Mouse (Mus musculus): Measurements from ENCODE around the gene Wdr73. TPM values are rescaled to one million over a fixed set of nuclear protein-coding genes. Genes with fewer than 3 reads are reported as not detected.
"Not testable (repeated sequence)": the region's sequence is repeated elsewhere in the genome, so short reads cannot be mapped to it uniquely, and the experiment has no call there.

The Wdr73 gene
- polyA plus RNA-seq (2015; fragmentation: Nextera tagmentation; extraction: Ambion mirVana), result 29.8 and 32.9 TPM in 2 replicates

GRCm38 (mm10) chr7:80900944-80901501, at the start of gene Wdr73:
Wdr73 (minus strand) TSS chr7:80901269.
- peak within 1 kb of the TSS; percentile 70 for H3K4me2 ChIP-seq (ENCODE audit: low read length)
- peaks cover 16% of the 10 kb centered on the region for H3K4me1 ChIP-seq (replicated peaks; ENCODE audit: insufficient read depth, low read length)
- WGBS, result under 1% methylated on average over 36 of the region's 36 CpGs
- H3K36me3 ChIP-seq (ENCODE audit: insufficient read depth, low read length), result 0 out of 2 replicates have a peak, but pooled peaks cover 7% of the 10 kb centered on the region
- DNase-seq (ENCODE audit: low spot score) (peak; percentile 97), ATAC-seq (replicated peaks; ENCODE audit: low FRiP score, low read depth) (peak; percentile 92)
- H3K9me3 ChIP-seq (replicated peaks; ENCODE audit: low read length), result no peaks in the 10 kb centered on the region
- no peak for TF ChIP-seq CTCF (IDR thresholded peaks at IDR 0.05; ENCODE audit: low read depth)
- H3K27ac ChIP-seq, result peak within 1 kb of the TSS; percentile 93
- peak within 1 kb of the TSS; percentile 66 for H3K9ac ChIP-seq (ENCODE audit: low read depth, low read length)
- H3K27me3 ChIP-seq (ENCODE audit: insufficient read depth, low read length), result no peaks in the 10 kb centered on the region
- peak within 1 kb of the TSS; percentile 63 for H3K4me3 ChIP-seq (replicated peaks; ENCODE audit: low read depth, low read length)

GRCm38 (mm10) chr7:80947445-80948350, 46.6 kb upstream of the Wdr73 start, which contains the start of gene Sec11a:
Sec11a (minus strand) TSS chr7:80947780.
- Histone ChIP-seq H3K4me1 (replicated peaks; ENCODE audit: insufficient read depth, low read length) (peaks cover 3% of the 10 kb centered on the region; the same call in 1 of the 2 replicates), H3K4me2 (ENCODE audit: low read length) (peak within 1 kb of the TSS; percentile 73), H3K27me3 (ENCODE audit: insufficient read depth, low read length) (no peaks in the 10 kb centered on the region), H3K9ac (ENCODE audit: low read depth, low read length) (peak within 1 kb of the TSS; percentile 81), H3K27ac (peak within 1 kb of the TSS; percentile 90), H3K4me3 (replicated peaks; ENCODE audit: low read depth, low read length) (peak within 1 kb of the TSS; percentile 74), H3K36me3 (ENCODE audit: insufficient read depth, low read length) (no peaks in the 10 kb centered on the region), H3K9me3 (replicated peaks; ENCODE audit: low read length) (no peaks in the 10 kb centered on the region)
- 2% methylated on average over 44 of the region's 44 CpGs for WGBS
- ATAC-seq (replicated peaks; ENCODE audit: low FRiP score, low read depth) (peak; percentile 99), DNase-seq (ENCODE audit: low spot score) (peak; percentile 95)
- no peak; the same call in 1 of the 2 replicates for TF ChIP-seq CTCF (IDR thresholded peaks at IDR 0.05; ENCODE audit: low read depth)

- 86% methylated on average over 4 of the region's 4 CpGs for WGBS
- no peak for TF ChIP-seq CTCF (IDR thresholded peaks at IDR 0.05; ENCODE audit: low read depth)
- Histone ChIP-seq H3K9me3 (replicated peaks; ENCODE audit: low read length) (no peaks in the 10 kb centered on the region), H3K27me3 (ENCODE audit: insufficient read depth, low read length) (no peaks in the 10 kb centered on the region), H3K4me2 (ENCODE audit: low read length) (no peak overlapping the region), H3K27ac (no peak overlapping the region), H3K9ac (ENCODE audit: low read depth, low read length) (no peak overlapping the region), H3K36me3 (ENCODE audit: insufficient read depth, low read length) (0 out of 2 replicates have a peak, but pooled peaks cover 2% of the 10 kb centered on the region), H3K4me1 (replicated peaks; ENCODE audit: insufficient read depth, low read length) (no peaks in the 10 kb centered on the region), H3K4me3 (replicated peaks; ENCODE audit: low read depth, low read length) (no peak overlapping the region)
- DNase-seq (ENCODE audit: low spot score) (no peak), ATAC-seq (replicated peaks; ENCODE audit: low FRiP score, low read depth) (no peak)
These were observed 38.7 kb upstream of the Wdr73 start for GRCm38 (mm10) chr7:80939808-80940207.

- ATAC-seq (replicated peaks; ENCODE audit: low FRiP score, low read depth), result not testable (repeated sequence)
These were observed 36.2 kb upstream of the Wdr73 start for GRCm38 (mm10) chr7:80937304-80937666.

GRCm38 (mm10) chr7:80936617-80937303, 35.7 kb upstream of the Wdr73 start:
- not testable (repeated sequence) for H3K9ac ChIP-seq (ENCODE audit: low read depth, low read length); DNase-seq (ENCODE audit: low spot score); H3K27ac ChIP-seq; H3K27me3 ChIP-seq (ENCODE audit: insufficient read depth, low read length); H3K4me3 ChIP-seq (replicated peaks; ENCODE audit: low read depth, low read length); H3K36me3 ChIP-seq (ENCODE audit: insufficient read depth, low read length); H3K9me3 ChIP-seq (replicated peaks; ENCODE audit: low read length); ATAC-seq (replicated peaks; ENCODE audit: low FRiP score, low read depth); H3K4me2 ChIP-seq (ENCODE audit: low read length); H3K4me1 ChIP-seq (replicated peaks; ENCODE audit: insufficient read depth, low read length)
- 51% methylated on average over 7 of the region's 7 CpGs for WGBS

More at GRCm38 (mm10) chr7:80937304-80937666, 36.2 kb upstream of the Wdr73 start:
- not testable (repeated sequence) for H3K4me2 ChIP-seq (ENCODE audit: low read length); H3K27me3 ChIP-seq (ENCODE audit: insufficient read depth, low read length); H3K36me3 ChIP-seq (ENCODE audit: insufficient read depth, low read length); H3K27ac ChIP-seq; H3K4me3 ChIP-seq (replicated peaks; ENCODE audit: low read depth, low read length); DNase-seq (ENCODE audit: low spot score); H3K4me1 ChIP-seq (replicated peaks; ENCODE audit: insufficient read depth, low read length); H3K9ac ChIP-seq (ENCODE audit: low read depth, low read length); H3K9me3 ChIP-seq (replicated peaks; ENCODE audit: low read length)

- H3K4me1 ChIP-seq (replicated peaks; ENCODE audit: insufficient read depth, low read length), result no peaks in the 10 kb centered on the region
These were observed 34.8 kb upstream of the Wdr73 start for GRCm38 (mm10) chr7:80935834-80936233.

More at GRCm38 (mm10) chr7:80935834-80936233, 34.8 kb upstream of the Wdr73 start:
- H3K27me3 ChIP-seq (ENCODE audit: insufficient read depth, low read length), result no peaks in the 10 kb centered on the region
- no peak for TF ChIP-seq CTCF (IDR thresholded peaks at IDR 0.05; ENCODE audit: low read depth)
- WGBS, result 91% methylated on average over 1 of the region's 1 CpGs
- H3K4me3 ChIP-seq (replicated peaks; ENCODE audit: low read depth, low read length), result no peak overlapping the region
- no peak overlapping the region for H3K4me2 ChIP-seq (ENCODE audit: low read length)
- ATAC-seq (replicated peaks; ENCODE audit: low FRiP score, low read depth) (no peak), DNase-seq (ENCODE audit: low spot score) (no peak)
- no peaks in the 10 kb centered on the region for H3K9me3 ChIP-seq (replicated peaks; ENCODE audit: low read length)
- H3K27ac ChIP-seq, result no peak overlapping the region
- H3K9ac ChIP-seq (ENCODE audit: low read depth, low read length), result no peak overlapping the region
- peaks cover 10% of the 10 kb centered on the region; the same call in 1 of the 2 replicates for H3K36me3 ChIP-seq (ENCODE audit: insufficient read depth, low read length)

Measured in kidney, postnatal 0 days (tissue).